ENCODE assay signal across 8 mouse cellular contexts in genomic region chr12:111416921-111417779, GRCm38 (mm10). TPM values are rescaled to one million over a fixed set of nuclear protein-coding genes. Genes with fewer than 3 reads are reported as not detected.
A peak's percentile ranks its signal among the peaks of the same experiment; 100 is the strongest.
DNase-seq lines count a peak whose midpoint lies in the region; ATAC-seq and TF ChIP-seq lines count a peak whose summit lies in the region.

TSS of gene Exoc3l4 (plus strand) at chr12:111417017.

- no peak within 1 kb of the TSS for H3K27ac ChIP-seq in forebrain, embryonic 12.5 days
- peak within 1 kb of the TSS; percentile 45 for H3K27ac ChIP-seq in intestine, embryonic 16.5 days (ENCODE audit: low read length)
- peak within 1 kb of the TSS; percentile 77 for H3K27ac ChIP-seq in liver, postnatal 0 days (ENCODE audit: low read depth)
- peak within 1 kb of the TSS; percentile 1; the same call in 1 of the 2 replicates for H3K27ac ChIP-seq in stomach, embryonic 15.5 days
- H3K27ac ChIP-seq in cerebellum, adult 2 months (ENCODE audit: insufficient read depth, low read length): no peak within 1 kb of the TSS

- H3K4me1 ChIP-seq in forebrain, embryonic 12.5 days: peaks cover 24% of the 10 kb centered on the region
- peaks cover 38% of the 10 kb centered on the region for H3K4me1 ChIP-seq in intestine, embryonic 16.5 days (ENCODE audit: control insufficient read depth, insufficient read depth, low read length)
- peaks cover 20% of the 10 kb centered on the region for H3K4me1 ChIP-seq in liver, postnatal 0 days (ENCODE audit: insufficient read depth)
- H3K4me1 ChIP-seq in stomach, embryonic 15.5 days: peaks cover 36% of the 10 kb centered on the region
- H3K4me1 ChIP-seq in cerebellum, adult 2 months (ENCODE audit: control insufficient read depth, insufficient read depth, low read length): no peaks in the 10 kb centered on the region

- peak within 1 kb of the TSS; percentile 21 for H3K4me3 ChIP-seq in forebrain, embryonic 12.5 days (replicated peaks)
- H3K4me3 ChIP-seq in intestine, embryonic 16.5 days (ENCODE audit: low read length): peak within 1 kb of the TSS; percentile 41
- peak within 1 kb of the TSS; percentile 41 for H3K4me3 ChIP-seq in liver, postnatal 0 days (ENCODE audit: low read depth, low read length)
- peak within 1 kb of the TSS; percentile 32 for H3K4me3 ChIP-seq in stomach, embryonic 15.5 days (replicated peaks)
- no peak within 1 kb of the TSS for H3K4me3 ChIP-seq in cerebellum, adult 2 months (replicated peaks; ENCODE audit: insufficient read depth, low read depth, low read length)

- ATAC-seq in forebrain, embryonic 12.5 days (ENCODE audit: low FRiP score): peak; percentile 51; the same call in 1 of the 2 replicates
- peak; percentile 71 for ATAC-seq in intestine, embryonic 16.5 days
- ATAC-seq in liver, postnatal 0 days: peak; percentile 76
- peak; percentile 57; the same call in 1 of the 2 replicates for ATAC-seq in stomach, embryonic 15.5 days (ENCODE audit: insufficient read depth, low FRiP score, low read depth)

- intact Hi-C loops in left cerebral cortex, postnatal 25 days (cut with DNase I): no loop called here

- peak; percentile 38 to 53 for DNase-seq in heart, adult 18-20 months
- no peak for DNase-seq in heart, postnatal 4 days
- peak; percentile 48 for DNase-seq in liver, postnatal 0 days
- DNase-seq in left cerebral cortex, postnatal 25 days (ENCODE audit: low spot score in 2 of 2): no peak
- DNase-seq in cerebellum, adult 2 months: no peak

- peaks cover 52% of the 10 kb centered on the region for H3K27me3 ChIP-seq in forebrain, embryonic 12.5 days
- H3K27me3 ChIP-seq in intestine, embryonic 16.5 days (replicated peaks; ENCODE audit: control insufficient read depth, insufficient read depth, low read length): peaks cover 6% of the 10 kb centered on the region
- peaks cover 6% of the 10 kb centered on the region for H3K27me3 ChIP-seq in liver, postnatal 0 days (ENCODE audit: insufficient read depth, low read length)
- peaks cover 6% of the 10 kb centered on the region; the same call in 1 of the 2 replicates for H3K27me3 ChIP-seq in stomach, embryonic 15.5 days (replicated peaks)
- no peaks in the 10 kb centered on the region for H3K27me3 ChIP-seq in cerebellum, adult 2 months (ENCODE audit: control insufficient read depth, insufficient read depth, low read length)

- no peak for TF ChIP-seq EP300 in liver, postnatal 0 days (IDR thresholded peaks at IDR 0.05; ENCODE audit: low read depth)

- no peaks in the 10 kb centered on the region for H3K9me3 ChIP-seq in forebrain, embryonic 12.5 days
- H3K9me3 ChIP-seq in intestine, embryonic 16.5 days (ENCODE audit: control insufficient read depth, low read length): no peaks in the 10 kb centered on the region
- H3K9me3 ChIP-seq in liver, postnatal 0 days (ENCODE audit: low read length): no peaks in the 10 kb centered on the region
- H3K9me3 ChIP-seq in stomach, embryonic 15.5 days: no peaks in the 10 kb centered on the region

- no peak for TF ChIP-seq CTCF in liver, postnatal 0 days (IDR thresholded peaks at IDR 0.05; ENCODE audit: low read depth)
- no peak for TF ChIP-seq CTCF in cerebellum, adult 2 months (IDR thresholded peaks at IDR 0.05; ENCODE audit: borderline replicate concordance, insufficient read depth, low read depth, low read length)

- WGBS in forebrain, embryonic 12.5 days: 4% methylated on average over 17 of the region's 17 CpGs
- 3% methylated on average over 17 of the region's 17 CpGs for WGBS in intestine, embryonic 16.5 days
- 5% methylated on average over 17 of the region's 17 CpGs for WGBS in liver, postnatal 0 days (ENCODE audit: insufficient replicate concordance)
- WGBS in stomach, embryonic 15.5 days: 4% methylated on average over 17 of the region's 17 CpGs
- WGBS in cerebellum, adult 2 months: 16% methylated on average over 17 of the region's 17 CpGs

- TF ChIP-seq POLR2A in cerebellum, adult 2 months (IDR thresholded peaks at IDR 0.05; ENCODE audit: borderline replicate concordance, insufficient read depth, low read length): no peak

- H3K9ac ChIP-seq in forebrain, embryonic 12.5 days: peak within 1 kb of the TSS; percentile 48; the same call in 1 of the 2 replicates
- peak within 1 kb of the TSS; percentile 64 for H3K9ac ChIP-seq in intestine, embryonic 16.5 days (ENCODE audit: low read depth, low read length)
- H3K9ac ChIP-seq in liver, postnatal 0 days (replicated peaks): peak within 1 kb of the TSS; percentile 64
- no peak within 1 kb of the TSS for H3K9ac ChIP-seq in stomach, embryonic 15.5 days

- peak within 1 kb of the TSS; percentile 51 for H3K4me2 ChIP-seq in forebrain, embryonic 12.5 days
- H3K4me2 ChIP-seq in intestine, embryonic 16.5 days (ENCODE audit: low read depth, low read length): peak within 1 kb of the TSS; percentile 78
- H3K4me2 ChIP-seq in liver, postnatal 0 days (ENCODE audit: low read depth, low read length): peak within 1 kb of the TSS; percentile 78
- H3K4me2 ChIP-seq in stomach, embryonic 15.5 days: peak within 1 kb of the TSS; percentile 70

- no peaks in the 10 kb centered on the region for H3K36me3 ChIP-seq in forebrain, embryonic 12.5 days (replicated peaks)
- H3K36me3 ChIP-seq in intestine, embryonic 16.5 days (ENCODE audit: control insufficient read depth, insufficient read depth, low read length): no peaks in the 10 kb centered on the region
- H3K36me3 ChIP-seq in liver, postnatal 0 days (replicated peaks; ENCODE audit: insufficient read depth, low read length): no peaks in the 10 kb centered on the region
- no peaks in the 10 kb centered on the region for H3K36me3 ChIP-seq in stomach, embryonic 15.5 days

RNA-seq across cellular contexts. Expression of gene Exoc3l4, which starts in this region (rescaled TPM):
- total RNA-seq in heart, adult 18-20 months (2021): 1 to 10 TPM; 3.2 to 4.1 TPM
- 1 to 10 TPM; 7.3 to 8.7 TPM for total RNA-seq in heart, postnatal 4 days (2021)
- 1.4 and 3.3 TPM in 2 replicates for polyA plus RNA-seq in forebrain, embryonic 12.5 days (2016; fragmentation: Nextera tagmentation; extraction: Ambion mirVana)
- 20.4 and 29.1 TPM in 2 replicates for polyA plus RNA-seq in intestine, embryonic 16.5 days (2015; fragmentation: Nextera tagmentation; extraction: Ambion mirVana)
- 13.7 TPM in 2 replicates for polyA plus RNA-seq in liver, postnatal 0 days (2015; fragmentation: Nextera tagmentation; extraction: Ambion mirVana)
- polyA plus RNA-seq in stomach, embryonic 15.5 days (2015; fragmentation: Nextera tagmentation; extraction: Ambion mirVana): 8.5 and 8.7 TPM in 2 replicates
- total RNA-seq in left cerebral cortex, postnatal 25 days (2021): 1 to 10 TPM in 1 of 2 experiments, under 1 TPM in 1; 0.85 to 1.3 TPM
- polyA plus RNA-seq in cerebellum, adult 2 months (2012; rRNA removed): 6.5 and 10.0 TPM in 2 replicates

Comparison
In these comparisons a context has a peak if more than half of its experiments do, and no peak if none do; other contexts are left out.
1. DNase-seq: peak in heart, adult 18-20 months (2 of 2) and liver, postnatal 0 days (single experiment); none in heart, postnatal 4 days (single experiment), left cerebral cortex, postnatal 25 days (0 of 2) and cerebellum, adult 2 months (0 of 2).
2. H3K27ac ChIP-seq: peak in intestine, embryonic 16.5 days (single experiment), liver, postnatal 0 days (single experiment) and stomach, embryonic 15.5 days (single experiment); none in forebrain, embryonic 12.5 days (single experiment) and cerebellum, adult 2 months (single experiment).
3. Peak in every context shown above with its lines, with median percentiles within 50 percentile points of each other: ATAC-seq and H3K4me2 ChIP-seq.